Mouse (Mus musculus) intestine, embryonic 16.5 days (tissue): ENCODE measurements around the gene Eef1g. TPM values are rescaled to one million over a fixed set of nuclear protein-coding genes. Genes with fewer than 3 reads are reported as not detected.
A peak's percentile ranks its signal among the peaks of the same experiment; 100 is the strongest.

Source experiments
- ATAC-seq: fragments of 200-750 bp; cut with Nextera tagmentation; 2 replicates; pipeline ENCODE4 v1.8.0; 2017; ENCODE audit warnings: moderate TSS enrichment, moderate library complexity
- H3K27ac ChIP-seq: fragments of 300-500 bp; sonication (generic); 2 replicates; pipeline ENCODE4 v1.5.1; 2014; ENCODE audit warnings: mild to moderate bottlenecking, low read length
- H3K27me3 ChIP-seq: fragments of 300-500 bp; sonication (generic); replicated peaks from 2 replicates; pipeline ENCODE4 v1.6.1; 2014; ENCODE audit warnings: low read length, control low read depth, mixed read lengths; ENCODE audit not compliant: control insufficient read depth, insufficient read depth
- H3K36me3 ChIP-seq: fragments of 300-500 bp; sonication (generic); 2 replicates; pipeline ENCODE4 v1.6.1; 2014; ENCODE audit warnings: low read length, control low read depth; ENCODE audit not compliant: control insufficient read depth, insufficient read depth
- H3K4me1 ChIP-seq: fragments of 300-500 bp; sonication (generic); 2 replicates; pipeline ENCODE4 v1.6.1; 2014; ENCODE audit warnings: low read length, control low read depth, mixed read lengths; ENCODE audit not compliant: control insufficient read depth, insufficient read depth
- H3K4me2 ChIP-seq: fragments of 300-500 bp; sonication (generic); 2 replicates; pipeline ENCODE4 v1.6.1; 2014; ENCODE audit warnings: low read depth, low read length, control low read depth
- H3K4me3 ChIP-seq: fragments of 300-500 bp; sonication (generic); 2 replicates; pipeline ENCODE4 v1.5.1; 2014; ENCODE audit warnings: mild to moderate bottlenecking, low read length
- H3K9ac ChIP-seq: fragments of 300-500 bp; sonication (generic); 2 replicates; pipeline ENCODE4 v1.6.1; 2014; ENCODE audit warnings: low read depth, low read length
- H3K9me3 ChIP-seq: fragments of 300-500 bp; sonication (generic); 2 replicates; pipeline ENCODE4 v1.6.1; 2016; ENCODE audit warnings: low read length, control low read depth; ENCODE audit not compliant: control insufficient read depth
- WGBS: fragments of 180-500 bp; shearing (Covaris S2); extraction: QIAGEN DNeasy Blood & Tissue Kit; methylation state at CpG from one replicate; pipeline ENCODE4 v1.1.7; 2014; 5-methylcytosine and 5-hydroxymethylcytosine counted together
- polyA plus RNA-seq: library from polyadenylated mRNA; unstranded; fragments of >200 nt; fragmentation: Nextera tagmentation; extraction: Ambion mirVana; gene quantifications from 2 replicates; pipeline ENCODE4 v1.2.1, GENCODE M21; 2015

Eef1g gene
- 392 and 445 TPM in 2 replicates for polyA plus RNA-seq

DNA sequence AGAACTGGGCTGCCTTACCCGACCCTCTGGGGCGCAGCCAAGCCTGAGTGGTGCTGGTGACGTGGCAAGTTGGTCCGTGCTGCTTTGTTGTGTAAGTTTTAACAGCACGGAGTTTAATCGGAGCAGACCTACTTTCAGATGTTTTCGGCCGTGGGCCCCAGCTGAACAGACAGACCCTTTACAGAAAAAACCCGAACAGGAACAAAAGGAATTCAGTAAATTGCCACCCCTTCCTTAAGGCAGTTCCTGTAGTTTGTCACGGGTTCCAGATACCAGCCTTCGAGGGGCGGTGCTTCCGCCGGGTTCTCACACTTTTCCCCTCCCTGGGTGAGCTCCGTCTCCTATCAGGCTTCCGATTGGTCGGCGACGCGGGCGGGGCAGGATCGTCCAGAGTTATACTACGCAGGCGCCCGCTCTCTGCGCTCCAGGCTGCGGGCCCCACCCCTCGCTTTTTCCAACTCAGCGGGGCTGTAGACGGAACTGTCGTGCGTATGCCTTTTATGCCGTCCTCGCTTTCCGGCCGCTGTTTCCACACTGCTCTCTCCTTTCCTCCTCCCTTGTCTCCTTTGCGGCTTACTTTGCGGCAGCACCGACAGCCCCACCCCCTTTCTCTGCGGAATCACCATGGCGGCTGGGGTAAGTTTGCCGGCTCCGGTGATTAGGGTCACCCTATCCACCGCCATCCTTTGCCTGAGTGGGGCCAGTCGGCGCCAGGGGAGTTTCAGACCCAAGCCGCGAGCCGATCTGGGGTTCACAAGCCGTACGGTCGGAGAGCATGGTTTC lies at the start of gene Eef1g:
Eef1g (plus strand) TSS at position 452 of the 783 bp plus-strand sequence.
- H3K4me2 ChIP-seq: peak within 1 kb of the TSS; percentile 86
- ATAC-seq: peak; percentile 99
- H3K36me3 ChIP-seq: peaks cover 29% of the 10 kb centered on the region
- H3K27me3 ChIP-seq: no peaks in the 10 kb centered on the region
- peak within 1 kb of the TSS; percentile 96 for H3K27ac ChIP-seq
- under 1% methylated on average over 52 of the region's 52 CpGs for WGBS
- peaks cover 12% of the 10 kb centered on the region for H3K4me1 ChIP-seq
- peak within 1 kb of the TSS; percentile 84 for H3K9ac ChIP-seq
- peak within 1 kb of the TSS; percentile 66 for H3K4me3 ChIP-seq
- no peaks in the 10 kb centered on the region for H3K9me3 ChIP-seq

- Histone ChIP-seq H3K27ac (no peak overlapping the region), H3K27me3 (no peaks in the 10 kb centered on the region), H3K4me2 (no peak overlapping the region), H3K9me3 (no peaks in the 10 kb centered on the region), H3K36me3 (peaks cover 9% of the 10 kb centered on the region), H3K4me3 (no peak overlapping the region), H3K9ac (no peak overlapping the region), H3K4me1 (peaks cover 10% of the 10 kb centered on the region; the same call in 1 of the 2 replicates)
- WGBS: 91% methylated on average over 3 of the region's 3 CpGs
- no peak for ATAC-seq
Observed at GRCm38 (mm10) chr19:8919000-8919399, 47.8 kb upstream of the Eef1g start.

DNA sequence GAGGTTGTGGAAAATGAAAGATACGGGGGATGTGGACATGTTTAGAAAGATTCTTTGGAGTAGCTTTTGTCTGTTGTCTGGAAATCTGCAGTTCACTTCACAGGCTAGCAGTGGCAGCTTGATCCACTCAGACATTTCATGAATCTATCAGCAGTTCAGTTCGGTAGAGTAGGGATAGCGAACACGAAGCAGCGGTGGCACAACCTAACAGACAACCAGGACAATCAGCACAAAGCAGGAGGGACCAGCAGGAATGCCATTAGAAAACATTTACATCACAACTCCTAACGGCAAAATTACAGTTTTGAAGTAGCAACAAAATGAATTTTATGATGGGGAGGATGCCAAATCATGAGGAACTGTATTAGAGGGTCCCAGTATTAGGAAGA lies 47.2 kb upstream of the Eef1g start:
- 68% methylated on average over 6 of the region's 6 CpGs for WGBS
- Histone ChIP-seq H3K4me3 (peak overlapping the region; percentile 83), H3K4me2 (peak overlapping the region; percentile 75), H3K27ac (peak overlapping the region; percentile 96), H3K9ac (peak overlapping the region; percentile 86), H3K27me3 (no peaks in the 10 kb centered on the region), H3K36me3 (peaks cover 2% of the 10 kb centered on the region), H3K9me3 (no peaks in the 10 kb centered on the region), H3K4me1 (peaks cover 10% of the 10 kb centered on the region; the same call in 1 of the 2 replicates)
- no peak for ATAC-seq

GRCm38 (mm10) chr19:8920073-8920736 lies 46.6 kb upstream of the Eef1g start, which contains the start of gene B3gat3:
Gene B3gat3, plus strand, starts transcription at chr19:8920374.
- H3K27ac ChIP-seq: peak within 1 kb of the TSS; percentile 96
- H3K9ac ChIP-seq: peak within 1 kb of the TSS; percentile 86
- peaks cover 10% of the 10 kb centered on the region; the same call in 1 of the 2 replicates for H3K4me1 ChIP-seq
- H3K4me2 ChIP-seq: peak within 1 kb of the TSS; percentile 75
- peak; percentile 99 for ATAC-seq
- H3K9me3 ChIP-seq: no peaks in the 10 kb centered on the region
- H3K27me3 ChIP-seq: no peaks in the 10 kb centered on the region
- H3K36me3 ChIP-seq: no peaks in the 10 kb centered on the region
- WGBS: 2% methylated on average over 50 of the region's 50 CpGs
- peak within 1 kb of the TSS; percentile 83 for H3K4me3 ChIP-seq

GRCm38 (mm10) chr19:8920836-8921291 lies 46.0 kb upstream of the Eef1g start:
- no peaks in the 10 kb centered on the region; the same call in 1 of the 2 replicates for H3K36me3 ChIP-seq
- ATAC-seq: peak; percentile 11; the same call in 1 of the 2 replicates
- H3K4me1 ChIP-seq: peaks cover 10% of the 10 kb centered on the region; the same call in 1 of the 2 replicates
- peak overlapping the region; percentile 96 for H3K27ac ChIP-seq
- H3K9ac ChIP-seq: peak overlapping the region; percentile 86
- H3K9me3 ChIP-seq: no peaks in the 10 kb centered on the region
- H3K4me2 ChIP-seq: peak overlapping the region; percentile 75
- H3K4me3 ChIP-seq: peak overlapping the region; percentile 83
- no peaks in the 10 kb centered on the region for H3K27me3 ChIP-seq
- 2% methylated on average over 6 of the region's 6 CpGs for WGBS

- WGBS: 74% methylated on average over 9 of the region's 9 CpGs
- Histone ChIP-seq H3K9ac (peak overlapping the region; percentile 43; the same call in 1 of the 2 replicates), H3K27me3 (no peaks in the 10 kb centered on the region), H3K4me2 (peak overlapping the region; percentile 35; the same call in 1 of the 2 replicates), H3K4me3 (no peak overlapping the region), H3K27ac (no peak overlapping the region), H3K4me1 (peaks cover 10% of the 10 kb centered on the region; the same call in 1 of the 2 replicates), H3K36me3 (peaks cover 3% of the 10 kb centered on the region), H3K9me3 (no peaks in the 10 kb centered on the region)
- ATAC-seq: no peak
Observed at GRCm38 (mm10) chr19:8921741-8922140, 45.1 kb upstream of the Eef1g start.

- 93% methylated on average over 2 of the region's 2 CpGs for WGBS
- peaks cover 18% of the 10 kb centered on the region for H3K4me1 ChIP-seq
Observed at GRCm38 (mm10) chr19:8926766-8927165, 40.1 kb upstream of the Eef1g start.

GRCm38 (mm10) chr19:8927891-8928525 lies 38.8 kb upstream of the Eef1g start:
- no peak for ATAC-seq
- Histone ChIP-seq H3K27me3 (no peaks in the 10 kb centered on the region), H3K9me3 (no peaks in the 10 kb centered on the region), H3K27ac (no peak overlapping the region), H3K36me3 (peaks cover 7% of the 10 kb centered on the region), H3K4me1 (peaks cover 16% of the 10 kb centered on the region), H3K9ac (no peak overlapping the region), H3K4me2 (no peak overlapping the region), H3K4me3 (no peak overlapping the region)
- 81% methylated on average over 12 of the region's 12 CpGs for WGBS

More at GRCm38 (mm10) chr19:8926766-8927165, 40.1 kb upstream of the Eef1g start:
- no peak overlapping the region for H3K9ac ChIP-seq
- no peak overlapping the region for H3K4me2 ChIP-seq
- no peaks in the 10 kb centered on the region for H3K27me3 ChIP-seq
- peaks cover 7% of the 10 kb centered on the region for H3K36me3 ChIP-seq
- no peak overlapping the region for H3K27ac ChIP-seq
- H3K9me3 ChIP-seq: no peaks in the 10 kb centered on the region
- no peak overlapping the region for H3K4me3 ChIP-seq
- no peak for ATAC-seq
